Mouse (Mus musculus) testis, postnatal 14 days (tissue): Measurements from ENCODE around the gene Xylb.
"Not testable (repeated sequence)": the region's sequence is repeated elsewhere in the genome, so short reads cannot be mapped to it uniquely, and the experiment has no call there.

Experiments used
- DNase-seq: peaks from one replicate; pipeline ENCODE4 v3.0.0; 2021; ENCODE audit warnings: low spot score

Xylb gene

DNA sequence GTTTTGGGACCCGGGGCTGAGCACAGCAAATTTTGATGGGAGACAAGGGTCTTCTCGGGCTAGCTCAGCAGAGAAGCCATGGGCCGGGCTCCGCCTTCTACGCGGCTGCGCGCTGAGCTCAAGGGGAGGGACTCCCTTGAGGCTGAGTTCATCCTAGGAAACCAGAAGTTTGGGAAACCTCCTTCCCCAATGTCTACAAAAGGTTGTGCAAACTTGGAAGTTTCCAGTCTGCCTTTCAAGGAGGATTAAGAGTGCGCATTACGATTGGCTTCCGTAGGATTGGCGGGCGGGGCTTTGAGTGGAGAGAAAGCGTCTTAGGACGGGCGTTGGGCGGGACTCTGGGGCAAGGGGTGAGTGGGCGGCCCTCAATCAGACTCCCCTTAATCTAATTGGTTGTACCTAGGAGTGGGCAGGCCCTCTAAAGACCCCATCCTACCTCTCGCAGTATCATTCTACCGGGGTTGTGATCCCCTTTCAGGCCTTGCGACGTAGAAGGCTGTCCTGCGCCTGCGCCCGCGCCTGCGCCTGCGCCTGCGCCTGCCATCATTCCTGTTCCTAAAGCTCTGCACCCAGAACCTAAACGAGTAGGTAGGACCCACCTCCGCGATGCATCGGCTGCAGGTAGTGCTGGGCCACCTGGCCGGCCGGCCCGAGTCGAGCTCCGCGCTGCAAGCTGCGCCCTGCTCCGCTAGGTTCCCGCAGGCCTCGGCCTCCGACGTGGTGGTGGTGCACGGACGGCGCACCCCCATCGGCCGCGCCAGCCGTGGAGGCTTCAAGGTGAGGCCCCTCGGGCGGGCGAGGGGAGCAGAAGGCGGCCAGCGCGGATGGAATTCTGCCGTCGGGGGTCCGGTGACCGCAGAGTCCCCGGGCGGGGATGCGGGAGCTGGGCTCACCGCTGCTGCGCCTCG lies 16.0 kb upstream of the Xylb start, which contains the start of gene Myd88:
Myd88 (minus strand) TSS at position 503 of the 908 bp plus-strand sequence.
- DNase-seq: peak; percentile 94

DNA sequence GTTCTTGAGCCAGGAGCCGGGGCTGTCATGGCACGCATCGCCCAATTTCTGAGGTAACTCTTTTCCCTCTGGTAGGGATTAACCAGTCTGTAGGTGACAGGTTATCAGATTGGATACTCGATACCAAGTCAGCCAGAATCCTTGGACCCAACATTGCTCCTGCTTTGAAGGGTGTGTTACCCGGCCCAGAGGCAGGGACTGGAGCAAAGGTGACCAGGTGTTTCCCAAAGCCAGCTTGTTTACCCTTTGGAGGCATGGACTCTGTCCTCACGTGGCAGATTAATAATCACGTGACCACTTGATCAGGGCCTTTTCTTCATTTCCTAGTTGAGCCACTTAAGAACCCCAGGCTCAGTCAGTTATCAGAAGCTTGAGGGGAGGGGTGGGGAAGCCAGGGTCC lies 14.5 kb upstream of the Xylb start:
- no peak for DNase-seq

- DNase-seq: no peak
These were observed 10.8 kb upstream of the Xylb start for GRCm38 (mm10) chr9:119346376-119346775.

- no peak for DNase-seq
These were observed 6.7 kb upstream of the Xylb start for GRCm38 (mm10) chr9:119350531-119350930.

GRCm38 (mm10) chr9:119350947-119351705 lies 6.1 kb upstream of the Xylb start:
- DNase-seq: no peak

- peak; percentile 65 for DNase-seq
These were observed 5.1 kb upstream of the Xylb start for GRCm38 (mm10) chr9:119352060-119352459.

DNA sequence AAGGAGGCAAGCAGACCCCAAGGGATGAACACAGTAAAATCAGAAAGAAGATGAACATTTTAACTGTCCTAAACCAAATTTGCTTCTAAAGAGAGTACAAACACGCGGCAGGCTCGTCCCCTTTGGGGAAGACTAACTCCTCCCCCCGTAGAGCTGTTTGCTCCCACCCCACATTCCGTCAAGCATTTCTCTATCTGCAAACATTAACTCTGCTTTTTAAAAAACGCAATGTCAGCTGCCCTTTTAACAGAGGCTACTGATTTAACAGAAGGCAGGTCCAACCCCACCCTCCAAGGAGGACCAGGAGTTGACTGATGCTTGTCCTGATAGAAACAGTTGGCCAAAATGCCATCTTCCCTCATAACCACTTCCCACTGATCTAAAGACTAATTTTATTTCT lies 3.3 kb upstream of the Xylb start:
- DNase-seq: no peak

GRCm38 (mm10) chr9:119355943-119356342 lies 1.2 kb upstream of the Xylb start:
- DNase-seq: no peak

GRCm38 (mm10) chr9:119358058-119358429 lies 863 bp downstream of the Xylb start:
- no peak for DNase-seq

DNA sequence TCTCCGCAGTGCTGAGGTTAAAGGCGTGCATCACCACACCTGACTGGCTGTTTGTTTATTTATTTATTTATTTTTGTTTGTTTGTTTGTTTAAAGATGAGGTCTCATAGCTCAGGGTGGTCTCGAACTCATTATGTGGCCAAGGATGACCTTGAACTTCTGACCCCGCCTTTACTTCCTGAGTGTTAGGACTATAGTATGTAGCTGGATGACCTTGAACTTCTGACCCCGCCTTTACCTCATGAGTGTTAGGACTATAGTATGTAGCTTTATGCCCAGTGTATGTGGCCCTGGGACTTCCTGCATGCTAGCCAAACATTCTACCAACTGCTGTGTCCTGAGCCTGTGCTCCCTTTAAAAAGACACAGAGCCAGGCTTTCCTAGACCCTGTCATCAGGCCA lies 4.2 kb downstream of the Xylb start:
- DNase-seq: no peak

- no peak for DNase-seq
These were observed 6.0 kb downstream of the Xylb start for GRCm38 (mm10) chr9:119363229-119363628.

DNA sequence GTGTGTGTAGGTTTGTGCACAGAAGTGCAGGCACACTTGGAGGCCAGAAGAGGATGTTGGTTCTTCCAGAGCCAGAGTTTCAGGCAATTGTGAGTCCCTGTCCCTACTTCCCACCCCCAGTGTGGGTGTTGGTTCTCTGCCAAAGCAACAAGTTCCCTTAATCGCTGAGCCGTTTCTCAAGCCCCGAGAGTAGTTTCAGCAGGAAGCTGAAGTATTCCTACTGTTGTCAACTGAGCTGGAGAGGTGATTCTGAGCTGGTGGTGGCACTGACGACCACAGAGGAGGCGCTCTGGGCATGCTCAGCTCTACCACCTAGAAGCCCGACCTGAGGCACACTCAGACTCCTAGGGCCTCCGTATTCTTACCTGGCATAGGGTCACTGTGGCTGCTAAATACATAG lies 8.1 kb downstream of the Xylb start, which contains the start of gene Slc22a14:
Slc22a14 (minus strand) TSS at position 270 of the 400 bp plus-strand sequence.
- no peak for DNase-seq

- no peak for DNase-seq
These were observed 11.2 kb downstream of the Xylb start for GRCm38 (mm10) chr9:119368367-119368766.

DNA sequence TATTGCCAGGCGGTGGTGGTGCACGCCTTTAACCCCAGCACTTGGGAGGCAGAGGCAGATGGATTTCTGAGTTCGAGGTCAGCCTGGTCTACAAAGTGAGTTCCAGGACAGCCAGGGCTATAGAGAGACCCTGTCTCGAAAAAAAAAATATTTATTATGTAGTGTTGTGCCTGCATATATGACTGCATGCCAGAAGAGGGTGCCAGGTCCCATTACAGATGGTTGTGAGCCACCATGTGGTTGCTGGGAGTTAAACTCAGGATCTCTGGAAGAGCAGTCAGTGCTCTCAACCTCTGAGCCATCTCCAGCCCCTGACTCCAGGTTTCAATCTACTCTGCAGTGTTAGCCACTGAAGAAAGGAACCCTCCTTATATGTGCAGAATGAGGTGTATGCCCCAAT lies 13.6 kb downstream of the Xylb start:
- DNase-seq: not testable (repeated sequence)

GRCm38 (mm10) chr9:119371251-119371650 lies 14.1 kb downstream of the Xylb start:
- DNase-seq: no peak

- DNase-seq: no peak
These were observed 17.8 kb downstream of the Xylb start for GRCm38 (mm10) chr9:119375008-119375407.

- no peak for DNase-seq
These were observed 18.4 kb downstream of the Xylb start for GRCm38 (mm10) chr9:119375556-119375955.

DNA sequence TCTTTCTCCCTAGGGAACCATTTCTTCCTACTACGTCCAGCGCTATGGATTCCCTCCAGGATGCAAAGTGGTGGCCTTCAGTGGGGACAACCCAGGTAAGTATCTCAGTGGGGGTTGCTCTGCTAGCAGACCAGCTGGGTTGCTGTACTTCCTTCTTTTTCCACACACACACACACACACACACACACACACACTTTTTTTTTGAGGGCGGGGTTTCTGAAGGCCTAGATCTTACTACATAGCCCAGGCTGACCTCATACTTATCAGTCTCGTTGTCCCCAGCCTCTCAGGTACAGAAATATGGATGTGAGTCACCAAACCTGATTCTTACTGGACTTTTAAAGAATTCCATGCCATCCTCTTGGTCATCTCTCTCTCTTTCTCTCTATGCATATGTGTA lies 21.1 kb downstream of the Xylb start:
- DNase-seq: no peak

GRCm38 (mm10) chr9:119382603-119383002 lies 25.4 kb downstream of the Xylb start:
- no peak for DNase-seq

DNA sequence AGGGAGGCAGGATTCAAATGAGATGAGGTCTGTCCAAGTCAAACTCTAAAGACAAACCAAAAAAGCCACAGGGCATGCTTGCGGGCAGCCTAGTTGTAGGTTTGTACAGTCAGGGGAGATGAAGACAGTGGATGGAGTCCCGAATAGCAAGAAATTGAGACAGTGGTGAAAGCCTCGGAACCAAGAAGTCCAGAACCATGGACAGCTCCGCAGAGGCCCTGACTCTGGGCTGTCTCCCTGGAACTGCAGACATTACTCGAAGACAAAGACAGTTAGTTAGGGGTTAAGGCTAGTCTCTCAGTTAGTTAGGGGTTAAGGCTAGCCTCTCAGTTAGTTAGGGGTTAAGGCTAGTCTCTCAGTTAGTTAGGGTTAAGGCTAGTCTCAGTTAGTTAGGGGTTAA lies 31.8 kb downstream of the Xylb start:
- no peak for DNase-seq

- DNase-seq: no peak
These were observed 33.0 kb downstream of the Xylb start for GRCm38 (mm10) chr9:119390214-119390613.

DNA sequence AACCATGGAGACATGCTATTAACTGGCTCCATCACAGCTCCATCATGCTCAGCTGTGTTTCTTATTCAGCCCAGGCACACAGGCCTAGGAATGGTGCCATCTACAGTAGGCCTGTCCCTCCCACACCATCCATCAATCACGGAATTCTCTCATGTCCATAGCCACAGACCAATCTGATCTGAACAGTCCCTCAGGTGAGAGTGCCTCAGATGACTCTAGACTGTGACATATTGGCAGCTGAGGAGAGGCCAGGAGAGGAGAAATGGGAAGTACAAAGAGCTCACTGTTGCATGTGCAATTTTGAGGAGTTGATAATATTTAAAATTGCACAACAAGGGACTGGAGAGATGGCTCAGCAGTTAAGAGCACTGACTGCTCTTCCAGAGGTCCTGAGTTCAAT lies 37.6 kb downstream of the Xylb start:
- DNase-seq: no peak

DNA sequence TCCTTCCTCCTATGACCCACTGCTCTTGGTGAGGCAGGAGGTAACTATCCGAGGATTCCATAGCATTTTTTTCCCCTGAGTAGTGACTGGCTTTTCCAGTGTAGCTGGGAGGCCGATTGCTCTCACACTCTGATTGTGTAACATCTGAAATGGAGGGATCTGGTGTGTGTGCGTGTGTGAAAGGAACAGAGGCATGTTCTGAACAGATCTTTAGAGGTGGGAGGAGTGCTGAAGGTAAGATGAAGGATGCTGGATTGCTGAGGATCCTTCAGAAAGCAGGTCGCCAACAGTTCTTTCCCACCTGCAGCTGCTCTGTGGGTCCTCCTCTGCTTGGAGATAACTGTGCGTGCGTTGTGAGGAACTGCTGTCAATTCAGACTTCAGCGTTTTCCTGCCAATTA lies 44.2 kb downstream of the Xylb start:
- no peak for DNase-seq
